ENCODE assay signal across 17 mouse cellular contexts in genomic region chr14:56849681-56850080, GRCm38 (mm10). TPM values are rescaled to one million over a fixed set of nuclear protein-coding genes. Genes with fewer than 3 reads are reported as not detected.
A peak's percentile ranks its signal among the peaks of the same experiment; 100 is the strongest.
DNase-seq lines count a peak whose midpoint lies in the region; ATAC-seq lines count a peak whose summit lies in the region.
"Had no signal": no experiment of that assay in that cellular context is flagged by ENCODE, and none has a peak within 500 bp of the region (broad histone marks: within the 10 kb centered on the region; RNA-seq: fewer than 3 reads in every experiment).

No protein-coding gene starts in this region.

- H3K36me3 ChIP-seq in intestine, embryonic 15.5 days = no peaks in the 10 kb centered on the region
- H3K36me3 ChIP-seq: embryonic facial prominence, embryonic 12.5 days; liver, embryonic 13.5 days had no signal

- DNase-seq in cerebellum, postnatal 10 days = peak; percentile 28 to 41
- DNase-seq in cerebellum, postnatal 25 days = no peak
- peak; percentile 8 for DNase-seq in lung, postnatal 14 days
- no peak for DNase-seq in lung, adult 18-20 months
- DNase-seq in lung, postnatal 36 days = peak; percentile 21
- no peak for DNase-seq in frontal cortex, postnatal 14 days (ENCODE audit: low spot score in 2 of 2)
- no peak for DNase-seq in frontal cortex, postnatal 36 days (ENCODE audit: low spot score in 2 of 2)
- DNase-seq: cerebellum, adult 8-10 months; heart, postnatal 14 days; layer of hippocampus, adult 9-11 months; liver, embryonic 13.5 days; right cerebral cortex, postnatal 14 days; thymus, adult 18-20 months had no signal

- WGBS in intestine, embryonic 15.5 days = 74% methylated on average over 2 of the region's 2 CpGs

- no peaks in the 10 kb centered on the region for H3K4me1 ChIP-seq in intestine, embryonic 15.5 days (replicated peaks)
- H3K4me1 ChIP-seq: embryonic facial prominence, embryonic 12.5 days; liver, embryonic 13.5 days had no signal

- ATAC-seq in intestine, embryonic 15.5 days = peak; percentile 81
- ATAC-seq: hindbrain, postnatal 0 days had no signal

- H3K9me3 ChIP-seq in intestine, embryonic 15.5 days = no peaks in the 10 kb centered on the region
- H3K9me3 ChIP-seq: liver, embryonic 13.5 days had no signal

- no peak overlapping the region for H3K4me3 ChIP-seq in intestine, embryonic 15.5 days (replicated peaks)
- H3K4me3 ChIP-seq: embryonic facial prominence, embryonic 12.5 days; liver, embryonic 13.5 days; megakaryocyte, embryonic 14.5 days had no signal

- no peaks in the 10 kb centered on the region for H3K27me3 ChIP-seq in intestine, embryonic 15.5 days (replicated peaks)
- H3K27me3 ChIP-seq: embryonic facial prominence, embryonic 12.5 days; liver, embryonic 13.5 days had no signal

- no peak overlapping the region for H3K9ac ChIP-seq in intestine, embryonic 15.5 days
- H3K9ac ChIP-seq: embryonic facial prominence, embryonic 12.5 days; liver, embryonic 13.5 days had no signal

- no peak overlapping the region for H3K4me2 ChIP-seq in intestine, embryonic 15.5 days (replicated peaks)
- H3K4me2 ChIP-seq: embryonic facial prominence, embryonic 12.5 days; liver, embryonic 13.5 days had no signal

- H3K27ac ChIP-seq in intestine, embryonic 15.5 days = no peak overlapping the region
- H3K27ac ChIP-seq: embryonic facial prominence, embryonic 12.5 days; hindbrain, postnatal 0 days; liver, embryonic 13.5 days had no signal

RNA-seq across cellular contexts. Expression of gene Zmym2, which starts 36.8 kb away (rescaled TPM):
- 30.1 and 30.3 TPM in 2 replicates for polyA plus RNA-seq in intestine, embryonic 15.5 days (2015; fragmentation: Nextera tagmentation; extraction: Ambion mirVana)

RNA-seq across cellular contexts. Expression of gene Zmym5, which starts 38.2 kb away (rescaled TPM):
- polyA plus RNA-seq in intestine, embryonic 15.5 days (2015; fragmentation: Nextera tagmentation; extraction: Ambion mirVana) = 18.5 and 19.4 TPM in 2 replicates

Comparison
In these comparisons a context has a peak if more than half of its experiments do, and no peak if none do; other contexts are left out.
1. DNase-seq: peak in cerebellum, postnatal 10 days (2 of 2), lung, postnatal 14 days (single experiment) and lung, postnatal 36 days (single experiment); none in cerebellum, postnatal 25 days (0 of 2), lung, adult 18-20 months (0 of 2), frontal cortex, postnatal 14 days (0 of 2) and frontal cortex, postnatal 36 days (0 of 2).